Mouse (Mus musculus): ENCODE data around the gene Lsm3.

DNA sequence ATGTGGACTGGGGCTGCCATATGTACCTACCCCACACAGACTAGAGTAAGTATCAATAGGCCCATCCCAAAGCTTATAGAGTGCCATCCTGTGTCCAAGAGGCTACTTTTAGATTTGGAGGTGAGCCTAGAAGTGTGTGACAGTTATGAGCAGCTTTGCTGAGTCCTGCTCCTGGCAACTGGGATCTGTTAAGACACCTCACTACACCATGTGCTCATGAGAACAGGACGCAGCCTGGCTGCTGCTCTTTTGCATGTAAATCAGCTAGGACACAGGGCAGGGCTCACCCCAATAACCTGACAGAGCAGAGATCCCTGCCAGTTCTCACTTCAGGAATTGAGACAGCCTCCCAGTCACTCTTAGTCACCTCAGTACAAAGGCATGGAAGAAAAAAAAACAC lies 48.6 kb upstream of the Lsm3 start:
- TF ChIP-seq CTCF (IDR thresholded peaks at IDR 0.05; ENCODE audit: borderline replicate concordance, insufficient read depth, low read length) (no peak), POLR2A (IDR thresholded peaks at IDR 0.05; ENCODE audit: low read depth, low read length) (no peak)
